Mouse (Mus musculus): ENCODE data around the gene Pfkp. TPM values are rescaled to one million over a fixed set of nuclear protein-coding genes. Genes with fewer than 3 reads are reported as not detected.

Gene Pfkp
- total RNA-seq, 2 experiments from 2014 or later = 64.5 to 69.1 TPM

DNA sequence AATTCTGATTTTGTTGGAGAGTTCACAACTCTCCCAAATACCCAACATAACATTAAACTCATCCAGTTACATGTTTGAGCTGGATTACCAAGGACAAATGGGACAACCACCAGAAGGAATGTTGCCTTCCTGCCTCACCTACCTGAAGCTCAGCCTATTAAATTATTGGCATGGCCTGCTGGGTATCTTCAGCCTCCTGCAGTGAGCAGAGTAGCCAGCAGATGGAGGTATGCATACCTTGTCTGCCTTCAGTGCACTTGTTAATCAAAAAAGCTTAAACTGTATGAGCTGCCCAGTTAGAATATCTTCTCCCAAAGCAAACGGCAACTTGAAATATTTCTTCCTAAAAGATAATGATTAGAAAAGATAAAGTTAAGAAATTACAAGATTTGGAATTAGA is 115.9 kb downstream of the Pfkp start:
- no peak for DNase-seq (ENCODE audit: low spot score)
- intact Hi-C loops (cut with DNase I) = no loop called here

Other genes with a start within 250 kb of the Pfkp start
- 10 to 100 TPM; 54.6 to 59.6 TPM for gene Pitrm1, start 100.6 kb downstream of the Pfkp start, total RNA-seq (2021)

All from heart, postnatal 25 days (tissue).